Mouse (Mus musculus) urinary bladder, postnatal 10 days (tissue): ENCODE measurements around the gene H2-DMb2.

Experiments
- DNase-seq: peaks from one replicate; pipeline ENCODE4 v3.0.0; 2022; ENCODE audit warnings: low spot score

H2-DMb2 gene

DNA sequence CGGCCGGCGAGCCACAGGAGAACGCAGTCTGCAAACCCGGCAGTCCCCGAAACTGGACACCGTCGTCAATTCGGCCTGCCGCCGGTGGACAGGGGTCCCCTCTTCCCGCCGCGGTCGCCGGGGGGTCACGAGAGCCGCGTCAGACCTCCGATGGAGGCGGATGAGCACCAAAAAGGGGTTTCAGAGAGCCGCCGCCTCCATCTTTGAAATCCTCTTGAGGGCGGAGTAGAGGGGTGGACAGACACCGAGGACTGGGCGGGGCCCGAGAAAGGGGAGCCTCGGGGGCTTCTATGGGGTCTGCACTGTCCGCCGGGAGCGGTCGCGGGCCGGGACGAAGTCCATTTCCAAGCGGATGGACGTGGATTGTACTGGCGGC is 24.2 kb upstream of the H2-DMb2 start:
- no peak for DNase-seq

GRCm38 (mm10) chr17:34119249-34120179 is 23.6 kb upstream of the H2-DMb2 start, which contains the start of gene H2-DMa:
Gene H2-DMa (plus strand): TSS chr17:34119541.
- peak; percentile 94 for DNase-seq

- DNase-seq = peak; percentile 78
Measured at GRCm38 (mm10) chr17:34120180-34120723, 22.9 kb upstream of the H2-DMb2 start.

DNA sequence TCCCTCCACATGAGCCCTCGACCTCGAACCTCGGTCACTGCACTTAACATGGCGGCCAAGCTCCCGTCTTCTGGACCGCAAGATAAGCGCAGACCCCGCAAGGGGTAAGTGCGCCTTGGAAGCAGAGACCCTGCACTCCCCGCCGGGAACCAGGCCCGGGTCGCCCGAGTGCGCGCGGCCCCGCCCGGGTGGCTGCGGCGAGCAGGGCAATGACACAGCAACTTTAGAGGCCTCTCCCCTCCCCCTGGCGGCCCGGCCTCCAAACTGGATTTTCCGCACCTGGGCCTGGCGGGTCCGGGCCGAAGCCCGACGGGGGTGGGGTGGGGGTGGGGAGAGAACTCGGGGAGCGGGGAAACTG is 22.3 kb upstream of the H2-DMb2 start:
- peak; percentile 68 for DNase-seq

- peak; percentile 49 for DNase-seq
Measured at GRCm38 (mm10) chr17:34121172-34121878, 21.8 kb upstream of the H2-DMb2 start.

DNA sequence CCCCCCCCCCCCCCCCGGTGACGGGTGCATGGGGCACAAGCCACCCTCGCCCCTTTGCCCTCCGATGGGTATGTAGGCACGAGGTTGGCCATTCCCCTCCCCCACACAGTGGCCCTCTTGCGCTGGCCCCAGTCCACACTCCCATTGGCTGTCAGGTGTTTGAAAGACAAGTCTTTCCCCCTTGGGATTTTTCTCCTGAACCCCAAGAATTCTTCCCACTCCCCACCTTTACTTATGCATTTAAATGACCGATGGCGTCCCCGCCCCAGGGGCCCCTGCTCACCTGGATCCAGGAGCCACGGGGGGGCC is 21.3 kb upstream of the H2-DMb2 start:
- no peak for DNase-seq

- DNase-seq = peak; percentile 90
Measured at GRCm38 (mm10) chr17:34122188-34122984, 20.7 kb upstream of the H2-DMb2 start, which contains the start of gene Brd2. Gene Brd2 (minus strand): TSS chr17:34122634.

GRCm38 (mm10) chr17:34123111-34123510 is 20.0 kb upstream of the H2-DMb2 start:
- no peak for DNase-seq

DNA sequence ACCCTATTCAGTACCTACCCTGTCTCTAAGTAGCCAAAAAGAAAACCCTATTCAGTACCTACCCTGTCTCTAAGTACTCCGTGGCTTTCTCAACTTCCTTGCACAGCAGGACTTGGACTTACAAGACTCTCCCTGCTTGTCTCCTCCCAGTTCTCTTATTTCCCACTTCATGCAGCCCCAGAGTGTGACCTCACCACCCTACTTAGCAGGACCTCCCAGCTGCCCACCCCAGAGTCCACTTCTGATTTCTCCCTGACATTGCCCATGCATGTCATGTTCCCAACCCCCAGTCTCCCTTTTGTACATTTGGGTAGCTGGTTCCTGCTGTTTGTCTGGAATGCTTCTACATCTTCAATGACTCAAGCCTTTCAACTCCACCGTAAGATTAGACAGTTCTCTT is 19.6 kb upstream of the H2-DMb2 start:
- DNase-seq = no peak

- DNase-seq = no peak
Measured at GRCm38 (mm10) chr17:34124649-34125048, 18.5 kb upstream of the H2-DMb2 start.

- DNase-seq = no peak
Measured at GRCm38 (mm10) chr17:34126826-34127420, 16.2 kb upstream of the H2-DMb2 start.

- DNase-seq = no peak
Measured at GRCm38 (mm10) chr17:34127475-34127874, 15.6 kb upstream of the H2-DMb2 start.

- DNase-seq = no peak
Measured at GRCm38 (mm10) chr17:34128264-34128937, 14.7 kb upstream of the H2-DMb2 start.

DNA sequence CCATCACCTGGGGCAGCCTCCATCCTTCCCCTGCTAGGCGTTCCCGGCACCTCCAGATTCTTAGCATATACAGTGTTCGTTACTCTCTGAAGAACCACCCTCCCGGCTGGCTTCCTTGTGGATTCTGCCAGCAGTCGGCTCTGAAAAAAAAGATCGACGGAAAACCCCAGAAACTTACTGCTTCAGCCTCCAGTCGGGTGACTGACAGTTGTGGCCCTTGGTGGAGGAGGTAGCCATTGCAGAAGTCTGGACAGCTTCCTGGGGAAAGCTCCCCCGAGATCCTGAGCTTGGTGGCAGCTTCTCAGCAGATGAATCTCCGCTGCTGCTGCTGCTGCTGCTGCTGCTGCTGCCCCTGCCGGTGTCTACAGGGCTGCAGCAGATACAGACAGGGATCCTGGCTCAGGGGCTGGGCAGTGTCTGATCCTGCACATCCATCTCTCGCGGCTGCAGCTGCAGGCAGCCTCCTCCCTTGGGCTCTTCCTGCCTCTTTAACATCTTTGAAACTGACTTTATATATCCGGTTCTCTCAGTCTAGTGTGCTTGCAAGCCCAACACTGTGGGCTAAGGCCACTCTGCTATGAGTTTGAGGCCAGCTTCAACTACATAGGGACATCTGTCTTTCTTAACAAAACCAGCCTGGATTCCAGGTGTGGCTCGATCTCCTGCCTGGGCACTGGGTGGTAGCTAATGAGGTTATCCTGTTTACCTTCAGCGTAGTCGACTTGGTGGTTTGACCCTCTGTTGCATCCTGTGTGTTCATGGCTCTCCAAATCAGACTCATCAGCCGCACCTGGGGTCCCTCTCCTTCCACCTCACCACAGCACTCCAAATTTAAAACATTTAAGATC is 13.9 kb upstream of the H2-DMb2 start:
- no peak for DNase-seq

GRCm38 (mm10) chr17:34130073-34130947 is 12.8 kb upstream of the H2-DMb2 start:
- no peak for DNase-seq

- DNase-seq = no peak
Measured at GRCm38 (mm10) chr17:34131911-34132310, 11.2 kb upstream of the H2-DMb2 start.

DNA sequence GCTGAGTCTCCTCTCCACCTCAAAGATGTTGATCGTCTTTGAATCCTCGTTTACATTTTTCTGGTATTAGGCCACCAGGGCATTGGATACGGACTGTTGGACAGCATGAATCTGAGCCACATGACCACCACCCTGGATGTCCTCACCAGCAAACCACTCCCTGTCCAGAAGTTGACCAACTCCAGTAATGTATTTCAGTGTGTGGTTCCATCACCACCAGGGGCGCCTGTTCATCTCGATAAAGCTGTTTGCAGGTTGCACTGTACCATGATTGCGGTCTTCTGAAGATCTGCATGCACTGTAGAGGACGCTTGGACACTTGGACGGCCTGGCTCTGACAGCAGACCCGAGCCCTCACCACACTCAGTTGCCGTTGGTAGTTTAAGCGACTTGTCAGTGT is 9.8 kb upstream of the H2-DMb2 start:
- no peak for DNase-seq

- no peak for DNase-seq
Measured at GRCm38 (mm10) chr17:34134451-34134850, 8.7 kb upstream of the H2-DMb2 start.
